Mouse (Mus musculus) MEL (cell line): Measurements from ENCODE around the gene Pgrmc1. TPM values are rescaled to one million over a fixed set of nuclear protein-coding genes. Genes with fewer than 3 reads are reported as not detected.

ENCODE experiments used
- DNase-seq: peaks from one replicate; pipeline ENCODE4 v3.0.0; 2011; ENCODE audit warnings: low read depth, low spot score
- H3K27ac ChIP-seq: 2 replicates; pipeline ENCODE4 v1.5.1; 2012; ENCODE audit warnings: low read depth, mild to moderate bottlenecking, control low read depth, low read length, moderate library complexity; ENCODE audit not compliant: control insufficient read depth
- H3K27me3 ChIP-seq, 2 experiments: fragments of 150-350 bp in 1 of 2; sonication (generic) in 1 of 2; 2 replicates each; pipeline ENCODE4 v1.6.1; 2012; ENCODE audit warnings: low read length in 2 of 2, mild to moderate bottlenecking in 2 of 2, improper control_type of control experiment in 1 of 2, moderate library complexity in 1 of 2; ENCODE audit not compliant: insufficient read depth in 2 of 2, control insufficient read depth in 1 of 2
- H3K36me3 ChIP-seq, 2 experiments: 2 replicates each; pipeline ENCODE4 v1.6.1; 2012 to 2014; ENCODE audit warnings: low read length in 2 of 2, improper control_type of control experiment in 1 of 2, inconsistent platforms in 1 of 2, mild to moderate bottlenecking in 1 of 2; ENCODE audit not compliant: insufficient read depth in 2 of 2, control insufficient read depth in 1 of 2
- H3K4me1 ChIP-seq, 2 experiments: fragments of 150-350 bp in 1 of 2; sonication (generic) in 1 of 2; 2 replicates each; pipeline ENCODE4 v1.6.1; 2012; ENCODE audit warnings: low read length in 2 of 2, improper control_type of control experiment in 1 of 2, mild to moderate bottlenecking in 1 of 2; ENCODE audit not compliant: insufficient read depth in 2 of 2, control insufficient read depth in 1 of 2
- H3K4me3 ChIP-seq, 2 experiments: fragments of 150-350 bp in 1 of 2; sonication (generic) in 1 of 2; 2 replicates each; pipeline ENCODE4 v1.5.1; 2012; ENCODE audit warnings: low read depth in 2 of 2, low read length in 2 of 2, mild to moderate bottlenecking in 2 of 2, moderate library complexity in 2 of 2, control low read depth in 1 of 2, improper control_type of control experiment in 1 of 2; ENCODE audit not compliant: control insufficient read depth in 1 of 2, insufficient read depth in 1 of 2
- H3K79me2 ChIP-seq: 2 replicates; pipeline ENCODE4 v1.6.1; 2012; ENCODE audit warnings: mild to moderate bottlenecking, low read length, moderate library complexity; ENCODE audit not compliant: control insufficient read depth, poor library complexity, insufficient read depth
- H3K9ac ChIP-seq: 2 replicates; pipeline ENCODE4 v1.6.1; 2012; ENCODE audit warnings: low read depth, mild to moderate bottlenecking, control low read depth, low read length, moderate library complexity; ENCODE audit not compliant: control insufficient read depth, poor library complexity, severe bottlenecking
- H3K9me3 ChIP-seq: fragments of 150-350 bp; sonication (generic); replicated peaks from 2 replicates; pipeline ENCODE4 v1.6.1; 2012; ENCODE audit warnings: mild to moderate bottlenecking, low read length, improper control_type of control experiment, moderate library complexity; ENCODE audit not compliant: insufficient read depth
- BHLHE40 ChIP-seq: IDR thresholded peaks from 2 replicates; pipeline ENCODE4 v1.6.1; 2012; ENCODE audit warnings: low read depth, mild to moderate bottlenecking, inconsistent platforms, low read length, improper control_type of control experiment, borderline replicate concordance
- CHD1 ChIP-seq: IDR thresholded peaks from 2 replicates; pipeline ENCODE4 v1.6.1; 2012; ENCODE audit warnings: low read depth, mild to moderate bottlenecking, inconsistent platforms, low read length, improper control_type of control experiment
- CTCF ChIP-seq, 3 experiments: IDR thresholded peaks in 2 of 3; conservative IDR thresholded peaks in 1 of 3; 2 replicates each; pipeline ENCODE4 v1.5.1; 2011 to 2012; ENCODE audit warnings: low read length in 3 of 3, low read depth in 2 of 3, mild to moderate bottlenecking in 2 of 3, improper control_type of control experiment in 1 of 3, inconsistent platforms in 1 of 3, mixed read lengths in 1 of 3, moderate library complexity in 1 of 3; ENCODE audit not compliant: control insufficient read depth in 1 of 3, insufficient read depth in 1 of 3, poor library complexity in 1 of 3, severe bottlenecking in 1 of 3
- ETS1 ChIP-seq: IDR thresholded peaks from 2 replicates; pipeline ENCODE4 v1.6.1; 2012; ENCODE audit warnings: low read depth, mild to moderate bottlenecking, inconsistent platforms, low read length, improper control_type of control experiment, moderate library complexity
- GATA1 ChIP-seq: IDR thresholded peaks from 2 replicates; pipeline ENCODE4 v1.6.1; 2011; ENCODE audit warnings: low read depth, low read length, improper control_type of control experiment
- HCFC1 ChIP-seq: IDR thresholded peaks from 2 replicates; pipeline ENCODE4 v1.6.1; 2012; ENCODE audit warnings: low read depth, mild to moderate bottlenecking, inconsistent platforms, low read length, improper control_type of control experiment, moderate library complexity
- MAFK ChIP-seq: IDR thresholded peaks from 2 replicates; pipeline ENCODE4 v1.6.1; 2011; ENCODE audit warnings: low read depth, mild to moderate bottlenecking, low read length, improper control_type of control experiment, borderline replicate concordance
- MAZ ChIP-seq: IDR thresholded peaks from 2 replicates; pipeline ENCODE4 v1.6.1; 2012; ENCODE audit warnings: low read depth, mild to moderate bottlenecking, inconsistent platforms, low read length, improper control_type of control experiment
- MEF2A ChIP-seq: IDR thresholded peaks from 2 replicates; pipeline ENCODE4 v1.6.1; 2014; ENCODE audit warnings: low read depth, mild to moderate bottlenecking, inconsistent platforms, low read length, improper control_type of control experiment; ENCODE audit not compliant: poor library complexity, insufficient replicate concordance, severe bottlenecking; ENCODE audit errors: extremely low read depth
- MXI1 ChIP-seq: IDR thresholded peaks from 2 replicates; pipeline ENCODE4 v1.6.1; 2011; ENCODE audit warnings: mild to moderate bottlenecking, low read depth, low read length, improper control_type of control experiment
- MYC ChIP-seq: IDR thresholded peaks from 2 replicates; pipeline ENCODE4 v1.6.1; 2011; ENCODE audit warnings: low read depth, mild to moderate bottlenecking, low read length, improper control_type of control experiment, moderate library complexity
- NELFE ChIP-seq: IDR thresholded peaks from 2 replicates; pipeline ENCODE4 v1.6.1; 2011; ENCODE audit warnings: low read depth, low read length, improper control_type of control experiment
- NRF1 ChIP-seq: IDR thresholded peaks from 2 replicates; pipeline ENCODE4 v1.6.1; 2014; ENCODE audit warnings: low read depth, mild to moderate bottlenecking, inconsistent platforms, low read length, improper control_type of control experiment, moderate library complexity; ENCODE audit not compliant: poor library complexity, insufficient read depth, severe bottlenecking
- POLR2A ChIP-seq, 2 experiments: IDR thresholded peaks; 2 replicates each; pipeline ENCODE4 v1.6.1; 2011 to 2012; ENCODE audit warnings: low read length in 2 of 2, mild to moderate bottlenecking in 2 of 2, control low read depth in 1 of 2, improper control_type of control experiment in 1 of 2, low read depth in 1 of 2, moderate library complexity in 1 of 2; ENCODE audit not compliant: control insufficient read depth in 1 of 2, insufficient read depth in 1 of 2, poor library complexity in 1 of 2
- POLR2AphosphoS2 ChIP-seq: IDR thresholded peaks from 2 replicates; pipeline ENCODE4 v1.6.1; 2011; ENCODE audit warnings: low read length, improper control_type of control experiment
- POLR2AphosphoS5 ChIP-seq: IDR thresholded peaks from 2 replicates; pipeline ENCODE4 v1.6.1; 2012; ENCODE audit warnings: low read depth, borderline replicate concordance, mild to moderate bottlenecking, inconsistent platforms, low read length, moderate library complexity, mixed read lengths
- RAD21 ChIP-seq: IDR thresholded peaks from 2 replicates; pipeline ENCODE4 v1.6.1; 2011; ENCODE audit warnings: mild to moderate bottlenecking, low read depth, low read length, improper control_type of control experiment
- RCOR1 ChIP-seq: IDR thresholded peaks from 2 replicates; pipeline ENCODE4 v1.6.1; 2012; ENCODE audit warnings: low read depth, mild to moderate bottlenecking, inconsistent platforms, low read length, improper control_type of control experiment
- SMC3 ChIP-seq: IDR thresholded peaks from 2 replicates; pipeline ENCODE4 v1.6.1; 2011; ENCODE audit warnings: low read depth, low read length, improper control_type of control experiment
- TBP ChIP-seq: IDR thresholded peaks from 2 replicates; pipeline ENCODE4 v1.8.0; 2011; ENCODE audit warnings: low read depth, low read length, improper control_type of control experiment
- TCF12 ChIP-seq: IDR thresholded peaks from 2 replicates; pipeline ENCODE4 v1.6.1; 2014; ENCODE audit warnings: low read depth, mild to moderate bottlenecking, inconsistent platforms, low read length, improper control_type of control experiment, moderate library complexity
- UBTF ChIP-seq: IDR thresholded peaks from 2 replicates; pipeline ENCODE4 v1.6.1; 2012; ENCODE audit warnings: low read depth, mild to moderate bottlenecking, inconsistent platforms, low read length, improper control_type of control experiment, moderate library complexity, borderline replicate concordance; ENCODE audit not compliant: insufficient read depth
- USF1 ChIP-seq: IDR thresholded peaks from 2 replicates; pipeline ENCODE4 v1.6.1; 2014; ENCODE audit warnings: low read depth, mild to moderate bottlenecking, inconsistent platforms, low read length, improper control_type of control experiment, moderate library complexity
- ZC3H11A ChIP-seq: IDR thresholded peaks from 2 replicates; pipeline ENCODE4 v1.6.1; 2012; ENCODE audit warnings: low read depth, mild to moderate bottlenecking, inconsistent platforms, low read length, improper control_type of control experiment
- ZKSCAN1 ChIP-seq: IDR thresholded peaks from 2 replicates; pipeline ENCODE4 v1.6.1; 2012; ENCODE audit warnings: low read depth, mild to moderate bottlenecking, inconsistent platforms, low read length, improper control_type of control experiment, moderate library complexity
- ZMIZ1 ChIP-seq: IDR thresholded peaks from 2 replicates; pipeline ENCODE4 v1.6.1; 2012; ENCODE audit warnings: low read depth, mild to moderate bottlenecking, inconsistent platforms, low read length, improper control_type of control experiment, moderate library complexity
- ZNF384 ChIP-seq: IDR thresholded peaks from 2 replicates; pipeline ENCODE4 v1.6.1; 2012; ENCODE audit warnings: low read depth, mild to moderate bottlenecking, inconsistent platforms, low read length, improper control_type of control experiment
- polyA plus RNA-seq, 2 experiments: library from polyadenylated mRNA; stranded (reverse) in 1 of 2; unstranded in 1 of 2; fragments of >175 nt in 1 of 2; fragments of >200 nt in 1 of 2; gene quantifications; 2 replicates each; pipeline versions ENCODE4 v1.2.1 to v1.2.4; 2012; ENCODE audit warnings: low replicate concordance in 2 of 2, low read depth in 1 of 2; ENCODE audit not compliant: insufficient read length in 2 of 2, insufficient read depth in 1 of 2, missing spikeins in 1 of 2
- total RNA-seq: library from RNA; depleted of rRNA; stranded (reverse); fragments of 300-350 nt; gene quantifications from 2 replicates; pipeline ENCODE4 v1.2.3, GENCODE M21; 2012; rRNA removed

The Pgrmc1 gene
- total RNA-seq = 92.7 and 97.1 TPM in 2 replicates
- 10 to 100 TPM; 78.9 to 88.3 TPM for polyA plus RNA-seq

- peak; percentile 86 for DNase-seq
- Histone ChIP-seq H3K4me3 (peak within 1 kb of the TSS; percentile 88 to 92), H3K27me3 (no peaks in the 10 kb centered on the region), H3K4me1 (peaks cover 2 to 10% of the 10 kb centered on the region in 2 experiments), H3K9ac (peak within 1 kb of the TSS; percentile 90), H3K27ac (peak within 1 kb of the TSS; percentile 72), H3K79me2 (peaks cover 14% of the 10 kb centered on the region), H3K9me3 (no peaks in the 10 kb centered on the region), H3K36me3 (peaks cover 0 to 16% of the 10 kb centered on the region in 2 experiments; a peak in 2 of 4 replicates)
- TF ChIP-seq MAFK = no peak
- peak; percentile 44; the same call in 1 of the 2 replicates for TF ChIP-seq MXI1
- no peak for TF ChIP-seq ZC3H11A
- peak; percentile 57 for TF ChIP-seq TCF12
- TF ChIP-seq TBP = peak; percentile 82
- peak; percentile 89 for TF ChIP-seq POLR2AphosphoS2
- TF ChIP-seq POLR2AphosphoS5 = 0 out of 2 replicates have a peak, but pooled peaks have one; percentile 63
- 0 out of 2 replicates have a peak, but pooled peaks have one; percentile 27 for TF ChIP-seq NRF1
- TF ChIP-seq ZMIZ1 = peak; percentile 87
- TF ChIP-seq NELFE = peak; percentile 94
- peak; percentile 61 to 97; a peak in 3 of 4 replicates for TF ChIP-seq POLR2A (IDR thresholded peaks at IDR 0.05; ENCODE audit: control insufficient read depth in 1 of 2, insufficient read depth in 1 of 2, low read depth in 1 of 2, low read length in 2 of 2, poor library complexity in 1 of 2)
- TF ChIP-seq MAZ = peak; percentile 24; the same call in 1 of the 2 replicates
- no peak for TF ChIP-seq RCOR1
These were observed at the start of gene Pgrmc1 for GRCm38 (mm10) chrX:36597707-36598389. TSS of gene Pgrmc1 (plus strand) at chrX:36598206.

- H3K27ac ChIP-seq = no peak overlapping the region
These were observed 49.2 kb upstream of the Pgrmc1 start for GRCm38 (mm10) chrX:36548798-36549197.

More at GRCm38 (mm10) chrX:36548798-36549197, 49.2 kb upstream of the Pgrmc1 start:
- H3K9me3 ChIP-seq = no peaks in the 10 kb centered on the region
- H3K79me2 ChIP-seq = no peaks in the 10 kb centered on the region
- H3K36me3 ChIP-seq = no peaks in the 10 kb centered on the region
- no peaks in the 10 kb centered on the region for H3K27me3 ChIP-seq
- H3K4me3 ChIP-seq = no peak overlapping the region
- H3K4me1 ChIP-seq = no peaks in the 10 kb centered on the region
- DNase-seq = no peak
- TF ChIP-seq GATA1 (no peak), ZC3H11A (no peak), ZNF384 (no peak), USF1 (no peak), SMC3 (no peak), ZKSCAN1 (no peak), ETS1 (no peak), POLR2A (IDR thresholded peaks at IDR 0.05; ENCODE audit: control insufficient read depth in 1 of 2, insufficient read depth in 1 of 2, low read depth in 1 of 2, low read length in 2 of 2, poor library complexity in 1 of 2) (no peak), CHD1 (no peak), TBP (no peak), MYC (no peak), UBTF (no peak), CTCF (IDR thresholded peaks at IDR 0.05 in 2 of 3, conservative IDR thresholded peaks at IDR 0.05 in 1 of 3; ENCODE audit: control insufficient read depth in 1 of 3, insufficient read depth in 1 of 3, low read depth in 2 of 3, low read length in 3 of 3, poor library complexity in 1 of 3, severe bottlenecking in 1 of 3) (no peak), MAFK (no peak), TCF12 (no peak), MEF2A (no peak), HCFC1 (no peak), NRF1 (no peak), RAD21 (no peak), BHLHE40 (no peak)
- TF ChIP-seq, all 39 proteins: peak for 0
- H3K9ac ChIP-seq = no peak overlapping the region
